Mouse (Mus musculus) forebrain, embryonic 14.5 days (tissue): ENCODE measurements around the gene Ehd1. TPM values are rescaled to one million over a fixed set of nuclear protein-coding genes. Genes with fewer than 3 reads are reported as not detected.

Experiments used
- ATAC-seq: fragments of 200-750 bp; cut with Nextera tagmentation; 2 replicates; pipeline ENCODE4 v1.8.0; 2017; ENCODE audit warnings: mild to moderate bottlenecking, moderate library complexity
- DNase-seq: peaks from one replicate; pipeline ENCODE4 v3.0.0-alpha.2; 2015; ENCODE audit warnings: low spot score
- H3K27ac ChIP-seq: fragments of 300-500 bp; sonication (generic); 2 replicates; pipeline ENCODE4 v1.5.1; 2014; ENCODE audit warnings: low read depth, mild to moderate bottlenecking, control low read depth, low read length, moderate library complexity
- H3K27me3 ChIP-seq: fragments of 300-500 bp; sonication (generic); replicated peaks from 2 replicates; pipeline ENCODE4 v1.6.1; 2014; ENCODE audit warnings: low read length, control low read depth, mixed read lengths; ENCODE audit not compliant: control insufficient read depth, insufficient read depth
- H3K36me3 ChIP-seq: fragments of 300-500 bp; sonication (generic); 2 replicates; pipeline ENCODE4 v1.6.1; 2014; ENCODE audit warnings: low read length, control low read depth; ENCODE audit not compliant: control insufficient read depth, insufficient read depth
- H3K4me1 ChIP-seq: fragments of 300-500 bp; sonication (generic); 2 replicates; pipeline ENCODE4 v1.6.1; 2014; ENCODE audit warnings: antibody characterized with exemption, low read length, control low read depth; ENCODE audit not compliant: control insufficient read depth, insufficient read depth
- H3K4me2 ChIP-seq: fragments of 300-500 bp; sonication (generic); 2 replicates; pipeline ENCODE4 v1.6.1; 2014; ENCODE audit warnings: mild to moderate bottlenecking, control low read depth, low read length
- H3K4me3 ChIP-seq: fragments of 300-500 bp; sonication (generic); 2 replicates; pipeline ENCODE4 v1.5.1; 2014; ENCODE audit warnings: low read depth, low read length, control low read depth
- H3K9ac ChIP-seq: fragments of 300-500 bp; sonication (generic); 2 replicates; pipeline ENCODE4 v1.6.1; 2014; ENCODE audit warnings: mild to moderate bottlenecking, low read length, control low read depth, moderate library complexity
- H3K9me3 ChIP-seq: fragments of 300-500 bp; sonication (generic); replicated peaks from 2 replicates; pipeline ENCODE4 v1.6.1; 2016; ENCODE audit warnings: low read length, control low read depth, mixed read lengths; ENCODE audit not compliant: control insufficient read depth
- WGBS: fragments of 180-500 bp; shearing (Covaris S2); extraction: QIAGEN DNeasy Blood & Tissue Kit; methylation state at CpG from one replicate; pipeline ENCODE4 v1.1.7; 2014; 5-methylcytosine and 5-hydroxymethylcytosine counted together
- polyA plus RNA-seq: library from polyadenylated mRNA; unstranded; fragments of >200 nt; fragmentation: Nextera tagmentation; extraction: Ambion mirVana; gene quantifications from 2 replicates; pipeline ENCODE4 v1.2.1, GENCODE M21; 2014

The Ehd1 gene
- polyA plus RNA-seq, 1 experiment from 2014 or later, result 71.3 TPM

DNA sequence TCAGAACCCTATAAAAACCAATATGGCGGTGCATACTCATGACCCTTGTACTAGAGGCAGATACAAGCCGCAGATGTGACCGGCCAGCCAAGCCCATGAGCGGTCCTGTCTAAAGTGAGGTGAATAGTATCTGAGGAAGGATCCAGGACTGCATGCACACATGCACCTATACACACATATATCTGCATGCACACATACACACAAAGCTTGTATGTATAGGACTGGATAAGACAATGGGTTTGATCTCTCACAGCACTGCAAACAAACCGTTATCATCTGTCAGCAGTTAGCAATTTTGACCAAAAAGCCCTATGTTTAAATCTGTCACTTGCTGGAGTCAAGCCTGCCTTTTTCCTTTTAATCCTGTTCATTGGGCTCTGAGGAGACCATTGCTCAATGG is 25.6 kb downstream of the Ehd1 start:
- Histone ChIP-seq H3K9ac (no peak overlapping the region), H3K27ac (no peak overlapping the region), H3K4me1 (peaks cover 4% of the 10 kb centered on the region), H3K4me2 (no peak overlapping the region), H3K4me3 (no peak overlapping the region), H3K27me3 (no peaks in the 10 kb centered on the region), H3K9me3 (no peaks in the 10 kb centered on the region), H3K36me3 (peaks cover 29% of the 10 kb centered on the region)
- ATAC-seq (no peak), DNase-seq (no peak)
- 91% methylated on average over 5 of the region's 5 CpGs for WGBS

- Histone ChIP-seq H3K9ac (no peak overlapping the region), H3K4me1 (peaks cover 4% of the 10 kb centered on the region), H3K9me3 (no peaks in the 10 kb centered on the region), H3K4me2 (no peak overlapping the region), H3K27me3 (no peaks in the 10 kb centered on the region), H3K27ac (no peak overlapping the region), H3K36me3 (peaks cover 25% of the 10 kb centered on the region), H3K4me3 (no peak overlapping the region)
- 37% methylated on average over 4 of the region's 4 CpGs for WGBS
- DNase-seq (no peak), ATAC-seq (no peak)
These were observed 26.0 kb downstream of the Ehd1 start for GRCm38 (mm10) chr19:6302522-6302921.

DNA sequence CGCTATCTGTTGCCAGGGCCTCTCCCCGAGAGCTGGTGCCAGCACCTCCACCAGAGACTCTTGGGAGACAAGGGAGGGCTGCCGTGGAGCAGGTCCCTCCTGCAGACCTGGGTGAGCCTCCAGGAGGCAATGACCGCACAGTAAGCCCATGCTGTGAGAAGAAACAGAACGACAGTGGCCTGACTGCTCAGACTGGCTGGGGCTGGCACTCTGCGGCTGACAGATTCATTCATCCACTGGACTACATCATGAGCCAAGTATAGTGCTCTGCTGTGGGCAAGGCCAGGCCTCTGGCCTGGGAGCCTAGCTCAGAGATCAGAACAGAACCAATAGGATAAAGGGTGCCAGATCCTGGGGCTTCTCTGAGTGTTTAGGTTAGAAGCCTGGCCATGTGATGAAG is 27.3 kb downstream of the Ehd1 start:
- no peak for ATAC-seq

DNA sequence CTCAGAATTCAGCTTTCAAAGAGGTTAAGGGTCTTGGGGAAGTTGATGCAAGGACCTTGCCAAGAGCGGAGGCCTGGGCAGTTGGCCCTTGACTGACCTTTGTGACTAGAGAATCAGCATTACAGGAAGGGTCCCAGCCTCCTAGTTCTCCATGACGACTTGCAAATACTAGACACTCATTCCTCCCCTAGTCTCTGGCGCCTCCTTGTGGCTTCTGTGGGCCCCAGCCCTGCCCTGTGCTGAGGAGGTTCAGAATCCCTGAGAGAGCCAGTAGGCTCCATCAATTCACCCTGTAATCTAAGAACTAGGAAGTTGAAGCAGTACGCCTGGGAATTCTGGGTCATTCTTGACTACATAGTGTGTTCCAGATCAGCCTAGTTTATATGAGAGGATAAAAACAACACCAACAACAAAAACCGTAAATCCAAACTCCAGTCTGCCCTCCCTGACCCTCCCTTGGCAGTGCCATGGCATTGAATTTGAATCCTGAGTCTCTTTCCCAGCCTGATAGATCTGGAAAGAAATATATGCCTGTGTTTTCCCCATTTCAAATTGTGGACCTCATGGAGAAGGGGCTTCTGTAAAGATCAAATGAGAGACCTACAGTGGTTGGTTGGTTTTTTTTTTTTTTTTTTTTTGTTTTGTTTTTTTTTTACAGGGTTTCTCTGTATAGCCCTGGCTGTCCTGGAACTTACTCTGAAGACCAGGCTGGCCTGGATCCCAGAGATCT is 28.4 kb downstream of the Ehd1 start:
- WGBS, result 27% methylated on average over 5 of the region's 5 CpGs
- peaks cover 4% of the 10 kb centered on the region for H3K4me1 ChIP-seq
- ATAC-seq, result peak; percentile 56
- no peaks in the 10 kb centered on the region for H3K9me3 ChIP-seq
- H3K36me3 ChIP-seq, result peaks cover under 1% of the 10 kb centered on the region; the same call in 1 of the 2 replicates
- H3K27ac ChIP-seq, result no peak overlapping the region
- H3K27me3 ChIP-seq, result no peaks in the 10 kb centered on the region
- peak; percentile 80 for DNase-seq
- H3K4me2 ChIP-seq, result no peak overlapping the region
- no peak overlapping the region for H3K9ac ChIP-seq
- H3K4me3 ChIP-seq, result no peak overlapping the region

More for the DNA sequence above, 27.3 kb downstream of the Ehd1 start:
- Histone ChIP-seq H3K27me3 (no peaks in the 10 kb centered on the region), H3K4me3 (no peak overlapping the region), H3K36me3 (peaks cover 12% of the 10 kb centered on the region), H3K4me1 (peaks cover 4% of the 10 kb centered on the region), H3K27ac (no peak overlapping the region), H3K4me2 (no peak overlapping the region), H3K9ac (no peak overlapping the region), H3K9me3 (no peaks in the 10 kb centered on the region)
- no peak for DNase-seq
- WGBS, result 82% methylated on average over 6 of the region's 6 CpGs

- DNase-seq, result no peak
- H3K9ac ChIP-seq, result no peak overlapping the region
- 58% methylated on average over 8 of the region's 8 CpGs for WGBS
These were observed 29.1 kb downstream of the Ehd1 start for GRCm38 (mm10) chr19:6305517-6306115.

DNA sequence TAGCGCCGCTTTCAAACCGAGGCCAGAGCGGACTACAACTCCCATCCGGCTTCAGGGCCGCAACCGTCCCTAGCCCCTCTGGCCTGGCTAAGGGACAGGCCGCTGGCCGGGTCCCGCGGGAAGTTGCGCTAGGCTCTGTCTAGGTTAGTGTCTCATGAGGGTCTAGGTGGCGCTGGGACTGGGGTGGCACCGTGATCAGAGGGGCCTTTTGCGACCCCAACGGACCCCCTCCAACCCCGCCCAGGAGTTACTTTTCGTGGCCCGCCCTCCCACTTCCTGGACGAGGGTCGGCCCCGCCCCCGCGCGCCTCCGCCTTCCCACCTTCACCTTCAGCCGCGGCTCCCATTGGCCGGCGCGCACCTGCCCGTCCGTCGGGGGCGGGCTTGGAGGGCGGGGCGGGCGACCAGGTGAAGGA is 29.6 kb downstream of the Ehd1 start, which contains the start of gene Cdc42bpg:
Gene Cdc42bpg, plus strand, starts transcription at position 320 of the 415 bp plus-strand sequence.
- WGBS, result 1% methylated on average over 38 of the region's 38 CpGs
- Histone ChIP-seq H3K9me3 (no peaks in the 10 kb centered on the region), H3K27ac (peak within 1 kb of the TSS; percentile 27; the same call in 1 of the 2 replicates)

More at GRCm38 (mm10) chr19:6305517-6306115, 29.1 kb downstream of the Ehd1 start:
- no peak for ATAC-seq
- Histone ChIP-seq H3K27ac (peak overlapping the region; percentile 27; the same call in 1 of the 2 replicates), H3K9me3 (no peaks in the 10 kb centered on the region), H3K4me2 (peak overlapping the region; percentile 59), H3K4me1 (peaks cover 4% of the 10 kb centered on the region), H3K27me3 (no peaks in the 10 kb centered on the region), H3K4me3 (peak overlapping the region; percentile 49), H3K36me3 (no peaks in the 10 kb centered on the region)

DNA sequence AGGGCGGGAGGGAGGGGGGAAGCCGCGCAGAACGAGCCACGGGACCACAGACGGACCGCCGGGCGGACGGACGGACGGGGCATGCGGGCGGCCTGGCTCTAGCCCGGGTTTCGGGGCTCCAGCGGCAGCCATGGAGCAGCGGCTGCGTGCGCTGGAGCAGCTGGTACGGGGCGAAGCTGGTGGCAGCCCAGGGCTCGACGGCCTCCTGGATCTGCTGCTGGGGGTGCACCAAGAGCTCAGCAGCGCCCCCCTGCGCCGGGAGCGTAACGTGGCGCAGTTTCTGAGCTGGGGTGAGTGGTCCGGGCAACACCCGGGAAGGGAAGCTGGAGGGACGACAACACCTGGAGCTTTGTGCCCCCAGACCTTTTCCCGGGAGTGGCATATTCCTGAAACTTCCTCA is 30.1 kb downstream of the Ehd1 start:
- ATAC-seq (peak; percentile 69), DNase-seq (peak; percentile 71)
- Histone ChIP-seq H3K27me3 (no peaks in the 10 kb centered on the region), H3K4me1 (peaks cover 4% of the 10 kb centered on the region), H3K36me3 (no peaks in the 10 kb centered on the region), H3K4me3 (peak overlapping the region; percentile 49), H3K9me3 (no peaks in the 10 kb centered on the region), H3K27ac (no peak overlapping the region), H3K9ac (peak overlapping the region; percentile 60), H3K4me2 (peak overlapping the region; percentile 59)
- under 1% methylated on average over 32 of the region's 34 CpGs for WGBS

More for the DNA sequence above, 29.6 kb downstream of the Ehd1 start, which contains the start of gene Cdc42bpg:
- H3K4me1 ChIP-seq, result peaks cover 4% of the 10 kb centered on the region
- peak within 1 kb of the TSS; percentile 59 for H3K4me2 ChIP-seq
- H3K4me3 ChIP-seq, result peak within 1 kb of the TSS; percentile 49
- ATAC-seq (peak; percentile 78), DNase-seq (peak; percentile 59)
- no peaks in the 10 kb centered on the region for H3K27me3 ChIP-seq
- peak within 1 kb of the TSS; percentile 60 for H3K9ac ChIP-seq
- no peaks in the 10 kb centered on the region for H3K36me3 ChIP-seq

GRCm38 (mm10) chr19:6307733-6308531 is 31.4 kb downstream of the Ehd1 start:
- Histone ChIP-seq H3K9ac (no peak overlapping the region), H3K36me3 (no peaks in the 10 kb centered on the region), H3K27ac (no peak overlapping the region), H3K4me1 (peaks cover 4% of the 10 kb centered on the region), H3K9me3 (no peaks in the 10 kb centered on the region), H3K4me2 (no peak overlapping the region), H3K4me3 (no peak overlapping the region), H3K27me3 (no peaks in the 10 kb centered on the region)
- no peak for DNase-seq
- no peak for ATAC-seq
- WGBS, result 86% methylated on average over 9 of the region's 9 CpGs
